Mouse (Mus musculus) hindbrain, embryonic 16.5 days (tissue): ENCODE measurements at regions not wholly inside any gene's neighbourhood (a gene's known extent, or its start where the extent isn't known, plus 50 kb on each side); places are given as distances from the start of the nearest gene placed in this dataset.
A peak's percentile ranks its signal among the peaks of the same experiment; 100 is the strongest.

Source experiments
- ATAC-seq: fragments of 200-750 bp; cut with Nextera tagmentation; 2 replicates; pipeline ENCODE4 v1.8.0; 2017; ENCODE audit warnings: moderate TSS enrichment, moderate library complexity
- H3K27ac ChIP-seq: fragments of 300-500 bp; sonication (generic); 2 replicates; pipeline ENCODE4 v1.5.1; 2014; ENCODE audit warnings: low read depth, mild to moderate bottlenecking, control low read depth, low read length, moderate library complexity
- H3K27me3 ChIP-seq: fragments of 300-500 bp; sonication (generic); replicated peaks from 2 replicates; pipeline ENCODE4 v1.6.1; 2014; ENCODE audit warnings: low read length; ENCODE audit not compliant: control insufficient read depth, insufficient read depth
- H3K36me3 ChIP-seq: fragments of 300-500 bp; sonication (generic); 2 replicates; pipeline ENCODE4 v1.6.1; 2014; ENCODE audit warnings: mild to moderate bottlenecking, low read length, moderate library complexity, mixed read lengths; ENCODE audit not compliant: control insufficient read depth, insufficient read depth
- H3K4me1 ChIP-seq: fragments of 300-500 bp; sonication (generic); 2 replicates; pipeline ENCODE4 v1.6.1; 2014; ENCODE audit warnings: low read depth, low read length; ENCODE audit not compliant: control insufficient read depth, insufficient read depth
- H3K4me2 ChIP-seq: fragments of 300-500 bp; sonication (generic); 2 replicates; pipeline ENCODE4 v1.6.1; 2014; ENCODE audit warnings: mild to moderate bottlenecking, low read length, control low read depth, moderate library complexity
- H3K4me3 ChIP-seq: fragments of 300-500 bp; sonication (generic); 2 replicates; pipeline ENCODE4 v1.5.1; 2014; ENCODE audit warnings: mild to moderate bottlenecking, low read length, control low read depth, moderate library complexity
- H3K9ac ChIP-seq: fragments of 300-500 bp; sonication (generic); 2 replicates; pipeline ENCODE4 v1.6.1; 2014; ENCODE audit warnings: low read depth, mild to moderate bottlenecking, control low read depth, low read length, moderate library complexity
- H3K9me3 ChIP-seq: fragments of 300-500 bp; sonication (generic); 2 replicates; pipeline ENCODE4 v1.6.1; 2014; ENCODE audit warnings: mild to moderate bottlenecking, low read length, moderate library complexity; ENCODE audit not compliant: control insufficient read depth
- WGBS: fragments of 180-500 bp; shearing (Covaris S2); extraction: QIAGEN DNeasy Blood & Tissue Kit; methylation state at CpG from one replicate; pipeline ENCODE4 v1.1.7; 2014; 5-methylcytosine and 5-hydroxymethylcytosine counted together

DNA sequence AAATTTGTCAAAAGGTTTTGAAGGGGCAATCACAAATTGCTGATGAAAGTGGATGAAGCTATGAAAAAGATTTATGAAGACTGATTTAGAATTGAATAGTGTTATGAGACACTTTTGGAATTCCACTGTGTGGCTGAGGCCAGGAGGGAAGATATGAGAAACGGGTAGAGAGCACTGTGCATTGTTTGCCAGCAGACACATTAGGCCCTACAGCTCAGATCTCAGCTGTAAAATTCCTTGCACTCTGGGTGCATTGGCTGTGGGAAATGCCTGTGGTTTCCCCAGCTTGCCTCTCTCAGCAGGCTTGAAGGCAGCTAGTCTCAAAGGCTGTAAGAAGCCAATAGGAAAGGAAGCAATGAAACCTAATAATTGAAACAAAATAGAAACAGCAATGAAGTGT lies 444.3 kb downstream of the Bckdhb start:
- Histone ChIP-seq H3K9me3 (no peaks in the 10 kb centered on the region), H3K4me3 (no peak overlapping the region), H3K9ac (no peak overlapping the region), H3K4me1 (no peaks in the 10 kb centered on the region), H3K27ac (no peak overlapping the region), H3K4me2 (no peak overlapping the region), H3K36me3 (no peaks in the 10 kb centered on the region), H3K27me3 (no peaks in the 10 kb centered on the region)
- no peak for ATAC-seq
- 20% methylated on average over 1 of the region's 1 CpGs for WGBS

GRCm38 (mm10) chr9:84370260-84370659 lies 445.3 kb downstream of the Bckdhb start:
- Histone ChIP-seq H3K27ac (no peak overlapping the region), H3K4me2 (no peak overlapping the region), H3K27me3 (no peaks in the 10 kb centered on the region), H3K9me3 (0 out of 2 replicates have a peak, but pooled peaks cover 3% of the 10 kb centered on the region), H3K36me3 (no peaks in the 10 kb centered on the region), H3K9ac (no peak overlapping the region), H3K4me1 (no peaks in the 10 kb centered on the region), H3K4me3 (no peak overlapping the region)
- 74% methylated on average over 4 of the region's 4 CpGs for WGBS
- no peak for ATAC-seq

GRCm38 (mm10) chr9:84375746-84376145 lies 450.8 kb downstream of the Bckdhb start:
- 35% methylated on average over 2 of the region's 2 CpGs for WGBS

GRCm38 (mm10) chr9:84376621-84377020 lies 451.7 kb downstream of the Bckdhb start:
- ATAC-seq: no peak
- Histone ChIP-seq H3K4me3 (no peak overlapping the region), H3K9ac (no peak overlapping the region), H3K36me3 (no peaks in the 10 kb centered on the region), H3K9me3 (0 out of 2 replicates have a peak, but pooled peaks cover 3% of the 10 kb centered on the region), H3K4me2 (no peak overlapping the region), H3K4me1 (no peaks in the 10 kb centered on the region), H3K27me3 (no peaks in the 10 kb centered on the region), H3K27ac (no peak overlapping the region)
- 94% methylated on average over 6 of the region's 6 CpGs for WGBS

More at GRCm38 (mm10) chr9:84375746-84376145, 450.8 kb downstream of the Bckdhb start:
- H3K4me3 ChIP-seq: no peak overlapping the region
- 0 out of 2 replicates have a peak, but pooled peaks cover 3% of the 10 kb centered on the region for H3K9me3 ChIP-seq
- H3K36me3 ChIP-seq: no peaks in the 10 kb centered on the region
- H3K27me3 ChIP-seq: no peaks in the 10 kb centered on the region
- no peak overlapping the region for H3K9ac ChIP-seq
- no peak for ATAC-seq
- no peak overlapping the region for H3K4me2 ChIP-seq
- no peaks in the 10 kb centered on the region for H3K4me1 ChIP-seq
- no peak overlapping the region for H3K27ac ChIP-seq

- H3K4me1 ChIP-seq: no peaks in the 10 kb centered on the region
- no peak overlapping the region for H3K4me3 ChIP-seq
- H3K27me3 ChIP-seq: no peaks in the 10 kb centered on the region
- H3K9me3 ChIP-seq: no peaks in the 10 kb centered on the region
- no peak overlapping the region for H3K27ac ChIP-seq
- H3K9ac ChIP-seq: no peak overlapping the region
- no peak overlapping the region for H3K4me2 ChIP-seq
- no peaks in the 10 kb centered on the region for H3K36me3 ChIP-seq
- no peak for ATAC-seq
Measured at GRCm38 (mm10) chr9:84381942-84382341, 457.0 kb downstream of the Bckdhb start.

- no peak for ATAC-seq
- Histone ChIP-seq H3K4me1 (no peaks in the 10 kb centered on the region), H3K4me3 (no peak overlapping the region), H3K9ac (no peak overlapping the region), H3K27me3 (no peaks in the 10 kb centered on the region), H3K27ac (no peak overlapping the region), H3K9me3 (no peaks in the 10 kb centered on the region), H3K4me2 (no peak overlapping the region), H3K36me3 (no peaks in the 10 kb centered on the region)
- WGBS: 91% methylated on average over 3 of the region's 3 CpGs
Measured at GRCm38 (mm10) chr9:84389831-84390230, 464.9 kb downstream of the Bckdhb start.

DNA sequence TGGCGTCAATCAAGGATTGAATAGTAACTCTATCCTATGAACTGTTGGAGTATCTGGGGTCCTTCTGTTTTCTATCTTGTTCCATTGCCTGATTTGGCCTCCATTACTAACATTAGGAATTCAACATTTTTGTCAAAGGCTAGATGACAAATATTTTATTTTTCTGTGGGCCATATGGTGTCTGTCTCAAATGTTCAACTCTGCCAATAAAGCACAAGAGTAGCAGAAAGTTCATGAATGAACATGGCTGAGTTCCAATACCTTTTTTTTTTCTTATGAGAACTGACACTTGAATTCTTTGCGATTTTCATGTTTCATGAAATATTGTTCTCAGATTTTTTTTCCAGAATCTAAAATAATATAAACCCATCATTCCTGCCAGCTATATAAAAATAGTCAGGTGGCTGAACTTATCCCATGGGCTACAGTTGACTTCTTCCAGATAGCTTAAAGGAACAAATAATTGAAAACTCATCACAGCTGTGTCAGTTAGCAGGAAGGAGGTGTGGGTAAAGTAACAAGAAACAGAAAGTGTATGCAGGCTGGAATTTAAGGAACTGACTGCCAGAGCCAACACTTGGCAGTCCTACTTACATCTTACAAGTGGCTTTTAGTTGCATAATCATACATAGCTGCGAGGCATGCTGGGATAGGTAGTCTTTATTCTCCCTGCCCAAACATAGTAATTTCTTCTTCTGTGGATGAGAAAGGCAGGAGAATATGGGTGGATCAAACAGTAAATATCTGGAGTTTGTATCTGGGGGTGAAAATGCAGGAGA lies 469.8 kb downstream of the Bckdhb start:
- 92% methylated on average over 3 of the region's 3 CpGs for WGBS
- no peak overlapping the region for H3K9ac ChIP-seq
- no peak overlapping the region for H3K4me2 ChIP-seq
- no peaks in the 10 kb centered on the region for H3K4me1 ChIP-seq
- no peaks in the 10 kb centered on the region for H3K9me3 ChIP-seq
- no peak overlapping the region for H3K27ac ChIP-seq
- H3K4me3 ChIP-seq: no peak overlapping the region
- H3K36me3 ChIP-seq: no peaks in the 10 kb centered on the region
- no peaks in the 10 kb centered on the region for H3K27me3 ChIP-seq
- ATAC-seq: no peak

DNA sequence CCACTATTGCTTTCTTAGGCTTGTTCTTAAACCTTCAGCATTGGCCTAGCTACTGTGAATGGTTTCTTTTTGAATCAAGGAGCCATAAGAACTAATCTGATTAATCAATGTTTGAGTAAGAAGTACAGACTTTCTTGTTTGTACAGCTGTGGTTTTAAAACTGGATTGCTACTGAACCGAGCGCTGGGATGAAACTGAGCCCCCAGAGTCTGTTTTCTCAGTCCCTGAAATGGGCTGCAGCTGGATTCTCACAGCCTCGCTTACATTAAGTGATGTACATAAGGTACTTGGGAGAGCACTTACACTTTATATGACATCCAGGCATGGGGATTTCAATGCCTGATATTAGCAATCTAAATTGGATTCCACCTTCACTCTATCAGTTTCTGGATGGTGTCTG lies 474.5 kb downstream of the Bckdhb start:
- no peaks in the 10 kb centered on the region; the same call in 1 of the 2 replicates for H3K9me3 ChIP-seq
- H3K4me1 ChIP-seq: no peaks in the 10 kb centered on the region
- no peak for ATAC-seq
- WGBS: 79% methylated on average over 3 of the region's 3 CpGs
- no peak overlapping the region for H3K9ac ChIP-seq
- H3K36me3 ChIP-seq: no peaks in the 10 kb centered on the region
- no peaks in the 10 kb centered on the region for H3K27me3 ChIP-seq
- H3K4me2 ChIP-seq: no peak overlapping the region
- no peak overlapping the region for H3K27ac ChIP-seq
- H3K4me3 ChIP-seq: no peak overlapping the region

DNA sequence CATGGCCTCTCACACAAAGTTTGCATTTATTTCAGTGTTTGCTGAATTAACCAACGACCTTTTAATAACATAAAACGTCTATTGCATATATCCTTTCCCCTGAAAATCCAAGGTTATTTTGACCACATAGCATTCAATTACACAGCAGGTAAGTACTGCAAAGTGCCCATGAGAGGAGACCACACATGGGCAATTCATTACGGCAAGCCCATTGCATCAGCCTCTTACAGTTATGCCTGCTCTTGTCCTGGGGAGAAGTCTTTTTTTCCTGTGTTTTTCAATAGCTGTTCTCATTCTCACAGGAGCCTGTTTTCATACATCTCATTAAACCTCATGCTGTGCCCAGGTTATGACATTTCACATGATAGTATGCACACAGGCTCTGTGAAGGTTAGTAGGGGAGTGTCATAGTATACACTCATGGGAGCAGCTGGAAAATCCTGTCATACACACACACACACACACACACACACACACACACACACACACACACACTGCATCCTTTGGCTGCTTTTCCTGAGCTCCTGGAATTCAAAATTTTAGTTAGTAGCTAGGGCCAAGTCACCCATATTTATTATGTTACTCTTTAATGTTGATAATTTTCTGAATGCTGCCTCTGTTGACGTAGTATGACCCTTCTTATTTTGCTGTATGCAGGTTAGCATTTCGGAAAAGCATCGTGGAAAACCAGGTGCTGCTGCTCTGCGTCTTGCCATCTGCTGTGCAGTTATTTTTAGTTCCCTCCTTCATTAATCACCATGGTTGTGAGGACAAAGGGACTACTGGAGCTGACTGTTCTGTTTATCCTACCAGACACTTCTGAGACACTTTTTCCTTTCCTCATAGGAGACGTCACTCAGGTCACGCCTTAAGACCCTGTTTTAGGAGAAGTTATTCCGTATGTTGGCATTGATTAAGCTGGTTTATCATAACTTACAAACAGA lies 483.6 kb downstream of the Bckdhb start:
- Histone ChIP-seq H3K9ac (no peak overlapping the region; the same call in 1 of the 2 replicates), H3K9me3 (no peaks in the 10 kb centered on the region), H3K4me2 (no peak overlapping the region), H3K36me3 (no peaks in the 10 kb centered on the region), H3K27ac (no peak overlapping the region; the same call in 1 of the 2 replicates), H3K27me3 (no peaks in the 10 kb centered on the region), H3K4me3 (no peak overlapping the region), H3K4me1 (no peaks in the 10 kb centered on the region)
- 49% methylated on average over 10 of the region's 10 CpGs for WGBS
- peak; percentile 86 for ATAC-seq
